Mouse (Mus musculus) C2C12 (cell line): Measurements from ENCODE around the gene Ap4b1.

Experiments
- CEBPB ChIP-seq: IDR thresholded peaks from one replicate; pipeline ENCODE4 v1.6.1; 2011; ENCODE audit warnings: low read depth, mild to moderate bottlenecking, control low read depth, moderate library complexity
- CTCF ChIP-seq: IDR thresholded peaks from one replicate; pipeline ENCODE4 v1.5.1; 2011; ENCODE audit not compliant: control insufficient read depth, insufficient read depth, insufficient read length
- MAX ChIP-seq: IDR thresholded peaks from one replicate; pipeline ENCODE4 v1.6.1; 2011; ENCODE audit warnings: mild to moderate bottlenecking, control low read depth
- MYOD1 ChIP-seq: IDR thresholded peaks from one replicate; pipeline ENCODE4 v1.6.1; 2011; ENCODE audit warnings: low read depth; ENCODE audit not compliant: control insufficient read depth, insufficient read length
- MYOG ChIP-seq: IDR thresholded peaks from one replicate; pipeline ENCODE4 v1.6.1; 2011; ENCODE audit not compliant: control insufficient read depth, insufficient read length; ENCODE audit errors: extremely low read depth
- USF1 ChIP-seq: IDR thresholded peaks from one replicate; pipeline ENCODE4 v1.6.1; 2011; ENCODE audit warnings: low read depth, mild to moderate bottlenecking, control low read depth, moderate library complexity

DNA sequence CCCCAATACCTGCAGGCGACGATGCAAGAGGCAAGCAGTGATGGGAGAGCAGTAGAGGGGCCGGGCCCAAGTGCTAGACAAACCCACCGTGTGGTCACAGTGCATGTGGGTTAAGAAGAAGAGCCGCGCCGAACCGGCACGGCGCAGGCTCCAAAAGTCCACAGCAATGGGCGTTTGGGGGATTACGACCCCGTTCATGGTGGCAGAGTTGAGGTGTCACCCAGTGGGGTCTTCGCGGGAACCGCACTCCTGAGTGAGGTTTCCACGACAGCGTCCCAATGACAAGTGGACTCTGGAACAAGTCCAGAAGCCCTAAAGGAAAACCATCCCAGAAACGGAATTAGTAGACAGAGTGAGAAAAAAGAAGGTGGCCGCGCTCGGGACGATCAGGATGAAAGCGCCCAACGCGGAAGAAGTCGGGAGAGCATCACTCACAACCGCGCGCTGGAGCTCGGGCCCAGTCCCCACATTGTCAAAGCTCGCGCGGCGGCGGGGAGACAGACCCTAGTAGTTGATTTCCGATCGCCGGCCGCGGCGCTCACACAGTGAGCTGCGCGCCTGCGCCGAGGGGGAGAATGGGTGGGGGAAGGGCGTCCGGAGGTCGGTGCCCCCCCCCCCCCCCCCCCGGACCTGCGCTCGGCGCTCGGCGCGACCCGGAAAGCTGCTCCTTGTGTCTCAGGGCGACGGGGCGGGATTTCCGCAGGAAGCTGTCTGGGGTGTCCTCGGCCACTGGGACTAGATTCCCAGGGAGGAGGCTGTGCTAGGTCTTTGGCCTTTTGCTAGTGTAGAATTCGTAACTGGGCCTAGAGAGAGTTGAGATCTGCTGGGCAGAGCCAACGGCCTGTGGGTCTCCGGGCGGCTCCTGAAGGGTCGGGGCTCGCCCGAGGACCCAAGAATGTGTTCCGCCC lies at the start of gene Ap4b1, which contains the start of the genes Dclre1b and Gm43064:
- TF ChIP-seq CTCF, result no peak
- TF ChIP-seq USF1, result no peak
- TF ChIP-seq CEBPB, result no peak
- TF ChIP-seq MYOD1, result no peak
- no peak for TF ChIP-seq MAX
- TF ChIP-seq MYOG, result no peak
